Mouse (Mus musculus): ENCODE results near the gene Dlat. TPM values are rescaled to one million over a fixed set of nuclear protein-coding genes. Genes with fewer than 3 reads are reported as not detected.

The Dlat gene
- polyA plus RNA-seq, 1 experiment from 2014 or later, result 62.0 TPM

GRCm38 (mm10) chr9:50686866-50687652 lies 27.5 kb upstream of the Dlat start:
- peaks cover 91% of the 10 kb centered on the region for H3K36me3 ChIP-seq (replicated peaks)
- no peaks in the 10 kb centered on the region for H3K27me3 ChIP-seq (replicated peaks; ENCODE audit: low read depth, poor library complexity, severe bottlenecking)
- H3K4me3 ChIP-seq, result no peak overlapping the region
- H3K9me3 ChIP-seq, result no peaks in the 10 kb centered on the region
- no peak overlapping the region for H3K27ac ChIP-seq (replicated peaks)
- no peaks in the 10 kb centered on the region for H3K4me1 ChIP-seq
- DNase-seq (ENCODE audit: low spot score), result no peak
- WGBS, result 86% methylated on average over 6 of the region's 6 CpGs

- no peak for DNase-seq (ENCODE audit: low spot score)
- Histone ChIP-seq H3K4me3 (no peak overlapping the region), H3K9me3 (no peaks in the 10 kb centered on the region), H3K27ac (replicated peaks) (no peak overlapping the region), H3K27me3 (replicated peaks; ENCODE audit: low read depth, poor library complexity, severe bottlenecking) (no peaks in the 10 kb centered on the region), H3K36me3 (replicated peaks) (peaks cover 90% of the 10 kb centered on the region), H3K4me1 (no peaks in the 10 kb centered on the region)
- WGBS, result 73% methylated on average over 7 of the region's 7 CpGs
Observed at GRCm38 (mm10) chr9:50681727-50682126, 22.1 kb upstream of the Dlat start.

- peaks cover 88% of the 10 kb centered on the region for H3K36me3 ChIP-seq (replicated peaks)
- no peak overlapping the region for H3K4me3 ChIP-seq
- WGBS, result 87% methylated on average over 1 of the region's 1 CpGs
- H3K9me3 ChIP-seq, result no peaks in the 10 kb centered on the region
- no peak for DNase-seq (ENCODE audit: low spot score)
- no peak overlapping the region for H3K27ac ChIP-seq (replicated peaks)
- H3K27me3 ChIP-seq (replicated peaks; ENCODE audit: low read depth, poor library complexity, severe bottlenecking), result no peaks in the 10 kb centered on the region
- no peaks in the 10 kb centered on the region for H3K4me1 ChIP-seq
Observed at GRCm38 (mm10) chr9:50679406-50679805, 19.8 kb upstream of the Dlat start.

GRCm38 (mm10) chr9:50674771-50675170 lies 15.2 kb upstream of the Dlat start:
- Histone ChIP-seq H3K4me3 (no peak overlapping the region), H3K36me3 (replicated peaks) (peaks cover 55% of the 10 kb centered on the region), H3K9me3 (no peaks in the 10 kb centered on the region), H3K4me1 (no peaks in the 10 kb centered on the region), H3K27ac (replicated peaks) (no peak overlapping the region), H3K27me3 (replicated peaks; ENCODE audit: low read depth, poor library complexity, severe bottlenecking) (no peaks in the 10 kb centered on the region)
- no peak for DNase-seq (ENCODE audit: low spot score)
- WGBS, result 20% methylated on average over 1 of the region's 1 CpGs

GRCm38 (mm10) chr9:50670690-50671089 lies 11.1 kb upstream of the Dlat start:
- DNase-seq (ENCODE audit: low spot score), result peak; percentile 34
- no peak overlapping the region for H3K4me3 ChIP-seq
- no peaks in the 10 kb centered on the region for H3K27me3 ChIP-seq (replicated peaks; ENCODE audit: low read depth, poor library complexity, severe bottlenecking)
- WGBS, result 40% methylated on average over 5 of the region's 5 CpGs
- no peak overlapping the region for H3K27ac ChIP-seq (replicated peaks)
- peaks cover 63% of the 10 kb centered on the region for H3K36me3 ChIP-seq (replicated peaks)
- no peaks in the 10 kb centered on the region for H3K4me1 ChIP-seq
- H3K9me3 ChIP-seq, result no peaks in the 10 kb centered on the region

GRCm38 (mm10) chr9:50667579-50668498 lies 8.3 kb upstream of the Dlat start:
- H3K36me3 ChIP-seq (replicated peaks), result peaks cover 73% of the 10 kb centered on the region
- DNase-seq (ENCODE audit: low spot score), result no peak
- no peak overlapping the region for H3K4me3 ChIP-seq
- no peaks in the 10 kb centered on the region for H3K4me1 ChIP-seq
- WGBS, result 83% methylated on average over 8 of the region's 8 CpGs
- H3K27me3 ChIP-seq (replicated peaks; ENCODE audit: low read depth, poor library complexity, severe bottlenecking), result no peaks in the 10 kb centered on the region
- no peak overlapping the region for H3K27ac ChIP-seq (replicated peaks)
- no peaks in the 10 kb centered on the region for H3K9me3 ChIP-seq

GRCm38 (mm10) chr9:50666442-50666841 lies 6.9 kb upstream of the Dlat start:
- no peaks in the 10 kb centered on the region for H3K9me3 ChIP-seq
- H3K36me3 ChIP-seq (replicated peaks), result peaks cover 71% of the 10 kb centered on the region
- no peaks in the 10 kb centered on the region for H3K4me1 ChIP-seq
- H3K27me3 ChIP-seq (replicated peaks; ENCODE audit: low read depth, poor library complexity, severe bottlenecking), result no peaks in the 10 kb centered on the region
- no peak overlapping the region for H3K4me3 ChIP-seq
- no peak overlapping the region for H3K27ac ChIP-seq (replicated peaks)
- no peak for DNase-seq (ENCODE audit: low spot score)
- 90% methylated on average over 6 of the region's 6 CpGs for WGBS

- no peak for DNase-seq (ENCODE audit: low spot score)
- Histone ChIP-seq H3K27me3 (replicated peaks; ENCODE audit: low read depth, poor library complexity, severe bottlenecking) (no peaks in the 10 kb centered on the region), H3K36me3 (replicated peaks) (peaks cover 65% of the 10 kb centered on the region), H3K4me3 (no peak overlapping the region), H3K9me3 (no peaks in the 10 kb centered on the region), H3K27ac (replicated peaks) (no peak overlapping the region), H3K4me1 (peaks cover 8% of the 10 kb centered on the region)
- 93% methylated on average over 5 of the region's 5 CpGs for WGBS
Observed at GRCm38 (mm10) chr9:50664826-50665225, 5.2 kb upstream of the Dlat start.

GRCm38 (mm10) chr9:50660431-50660830 lies 851 bp upstream of the Dlat start:
- 23% methylated on average over 12 of the region's 12 CpGs for WGBS
- no peak overlapping the region for H3K27ac ChIP-seq (replicated peaks)
- peak; percentile 34 for DNase-seq (ENCODE audit: low spot score)
- no peaks in the 10 kb centered on the region for H3K27me3 ChIP-seq (replicated peaks; ENCODE audit: low read depth, poor library complexity, severe bottlenecking)
- H3K9me3 ChIP-seq, result no peaks in the 10 kb centered on the region
- H3K4me1 ChIP-seq, result peaks cover 24% of the 10 kb centered on the region
- peaks cover 45% of the 10 kb centered on the region for H3K36me3 ChIP-seq (replicated peaks)
- peak overlapping the region; percentile 82 for H3K4me3 ChIP-seq

- H3K4me1 ChIP-seq, result peaks cover 24% of the 10 kb centered on the region
- peak overlapping the region; percentile 90 for H3K27ac ChIP-seq (replicated peaks)
- WGBS, result under 1% methylated on average over 28 of the region's 28 CpGs
- peaks cover 45% of the 10 kb centered on the region for H3K36me3 ChIP-seq (replicated peaks)
- H3K27me3 ChIP-seq (replicated peaks; ENCODE audit: low read depth, poor library complexity, severe bottlenecking), result no peaks in the 10 kb centered on the region
- peak overlapping the region; percentile 82 for H3K4me3 ChIP-seq
- H3K9me3 ChIP-seq, result no peaks in the 10 kb centered on the region
- DNase-seq (ENCODE audit: low spot score), result no peak
Observed at GRCm38 (mm10) chr9:50658941-50659388, 615 bp downstream of the Dlat start.

GRCm38 (mm10) chr9:50658391-50658790 lies 1.2 kb downstream of the Dlat start:
- H3K27ac ChIP-seq (replicated peaks), result peak overlapping the region; percentile 90
- DNase-seq (ENCODE audit: low spot score), result no peak
- no peaks in the 10 kb centered on the region for H3K9me3 ChIP-seq
- peaks cover 24% of the 10 kb centered on the region for H3K4me1 ChIP-seq
- WGBS, result 32% methylated on average over 5 of the region's 5 CpGs
- H3K36me3 ChIP-seq (replicated peaks), result peaks cover 46% of the 10 kb centered on the region
- H3K27me3 ChIP-seq (replicated peaks; ENCODE audit: low read depth, poor library complexity, severe bottlenecking), result no peaks in the 10 kb centered on the region
- H3K4me3 ChIP-seq, result peak overlapping the region; percentile 82

GRCm38 (mm10) chr9:50650503-50650902 lies 9.1 kb downstream of the Dlat start:
- Histone ChIP-seq H3K4me1 (no peaks in the 10 kb centered on the region), H3K4me3 (no peak overlapping the region), H3K36me3 (replicated peaks) (peaks cover 98% of the 10 kb centered on the region), H3K9me3 (no peaks in the 10 kb centered on the region), H3K27me3 (replicated peaks; ENCODE audit: low read depth, poor library complexity, severe bottlenecking) (no peaks in the 10 kb centered on the region), H3K27ac (replicated peaks) (no peak overlapping the region)
- 95% methylated on average over 10 of the region's 10 CpGs for WGBS
- no peak for DNase-seq (ENCODE audit: low spot score)

All from embryonic facial prominence, embryonic 10.5 days (tissue).